Mouse (Mus musculus) embryonic facial prominence, embryonic 13.5 days (tissue): Measurements from ENCODE around the gene Galnt10. TPM values are rescaled to one million over a fixed set of nuclear protein-coding genes. Genes with fewer than 3 reads are reported as not detected.

Experiments used
- ATAC-seq: fragments of 200-750 bp; cut with Nextera tagmentation; 2 replicates; pipeline ENCODE4 v1.8.0; 2017; ENCODE audit warnings: low read depth; ENCODE audit not compliant: insufficient number of reproducible peaks, insufficient read depth, low FRiP score, low TSS enrichment
- H3K27ac ChIP-seq: fragments of 300-500 bp; sonication (generic); 2 replicates; pipeline ENCODE4 v1.5.1; 2015; ENCODE audit warnings: moderate library complexity, mild to moderate bottlenecking, inconsistent platforms
- H3K27me3 ChIP-seq: fragments of 300-500 bp; sonication (generic); 2 replicates; pipeline ENCODE4 v1.6.1; 2015; ENCODE audit warnings: mild to moderate bottlenecking, inconsistent platforms
- H3K36me3 ChIP-seq: fragments of 300-500 bp; sonication (generic); 2 replicates; pipeline ENCODE4 v1.6.1; 2015; ENCODE audit warnings: mild to moderate bottlenecking, inconsistent platforms
- H3K4me1 ChIP-seq: fragments of 300-500 bp; sonication (generic); 2 replicates; pipeline ENCODE4 v1.6.1; 2015; ENCODE audit warnings: inconsistent platforms
- H3K4me2 ChIP-seq: fragments of 300-500 bp; sonication (generic); 2 replicates; pipeline ENCODE4 v1.6.1; 2015; ENCODE audit warnings: moderate library complexity, mild to moderate bottlenecking, inconsistent platforms
- H3K4me3 ChIP-seq: fragments of 300-500 bp; sonication (generic); 2 replicates; pipeline ENCODE4 v1.5.1; 2015; ENCODE audit warnings: mild to moderate bottlenecking, inconsistent platforms
- H3K9ac ChIP-seq: fragments of 300-500 bp; sonication (generic); 2 replicates; pipeline ENCODE4 v1.6.1; 2015; ENCODE audit warnings: mild to moderate bottlenecking, inconsistent platforms
- H3K9me3 ChIP-seq: fragments of 300-500 bp; sonication (generic); 2 replicates; pipeline ENCODE4 v1.6.1; 2016; ENCODE audit warnings: inconsistent platforms
- WGBS: fragments of 180-500 bp; shearing (Covaris S2); methylation state at CpG from one replicate; pipeline ENCODE4 v1.1.7; 2015; ENCODE audit warnings: mixed read lengths; 5-methylcytosine and 5-hydroxymethylcytosine counted together
- polyA plus RNA-seq: library from polyadenylated mRNA; unstranded; fragments of >200 nt; fragmentation: Nextera tagmentation; extraction: Ambion mirVana; gene quantifications from 2 replicates; pipeline ENCODE4 v1.2.1, GENCODE M21; 2015

Galnt10 gene
- polyA plus RNA-seq, 1 experiment from 2014 or later: 24.1 TPM

- no peak for ATAC-seq
- Histone ChIP-seq H3K4me3 (no peak overlapping the region), H3K9ac (no peak overlapping the region), H3K9me3 (no peaks in the 10 kb centered on the region), H3K4me2 (no peak overlapping the region), H3K4me1 (peaks cover 34% of the 10 kb centered on the region), H3K27me3 (no peaks in the 10 kb centered on the region), H3K27ac (no peak overlapping the region), H3K36me3 (peaks cover 4% of the 10 kb centered on the region; the same call in 1 of the 2 replicates)
- 92% methylated on average over 19 of the region's 19 CpGs for WGBS
Observed at GRCm38 (mm10) chr11:57661492-57662229, 16.4 kb downstream of the Galnt10 start.

DNA sequence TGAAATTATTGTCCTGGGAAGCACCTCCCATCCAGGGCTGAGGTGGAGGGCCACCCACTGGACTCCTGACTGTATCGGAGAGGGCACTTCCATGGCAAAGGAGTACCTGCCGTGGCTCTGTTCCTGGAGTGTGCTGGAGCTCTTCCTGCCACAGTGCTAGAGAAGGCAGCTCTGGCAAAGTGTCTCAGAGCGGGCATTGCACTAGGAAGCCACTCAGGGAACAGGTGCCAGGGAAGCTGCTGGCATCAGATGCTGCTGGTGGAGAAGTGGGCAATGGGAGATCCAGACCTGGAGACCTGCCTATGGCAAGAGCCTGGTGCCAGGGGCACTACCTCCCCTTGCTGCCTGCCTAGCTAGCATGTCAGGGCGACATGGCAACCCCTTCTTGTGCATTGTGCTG, 17.0 kb downstream of the Galnt10 start:
- H3K4me1 ChIP-seq: peaks cover 34% of the 10 kb centered on the region
- no peak overlapping the region for H3K4me3 ChIP-seq
- no peaks in the 10 kb centered on the region for H3K9me3 ChIP-seq
- no peak overlapping the region for H3K27ac ChIP-seq
- H3K4me2 ChIP-seq: no peak overlapping the region
- ATAC-seq: no peak
- 85% methylated on average over 4 of the region's 4 CpGs for WGBS
- no peak overlapping the region for H3K9ac ChIP-seq
- H3K27me3 ChIP-seq: no peaks in the 10 kb centered on the region
- peaks cover 4% of the 10 kb centered on the region; the same call in 1 of the 2 replicates for H3K36me3 ChIP-seq

- peaks cover 4% of the 10 kb centered on the region; the same call in 1 of the 2 replicates for H3K36me3 ChIP-seq
- peaks cover 36% of the 10 kb centered on the region for H3K4me1 ChIP-seq
- H3K4me2 ChIP-seq: no peak overlapping the region
- no peak overlapping the region for H3K9ac ChIP-seq
- 85% methylated on average over 12 of the region's 12 CpGs for WGBS
- no peak overlapping the region for H3K4me3 ChIP-seq
- no peaks in the 10 kb centered on the region for H3K9me3 ChIP-seq
- no peak for ATAC-seq
- H3K27ac ChIP-seq: no peak overlapping the region
- H3K27me3 ChIP-seq: no peaks in the 10 kb centered on the region
Observed at GRCm38 (mm10) chr11:57663271-57663670, 18.0 kb downstream of the Galnt10 start.

GRCm38 (mm10) chr11:57664741-57665140, 19.5 kb downstream of the Galnt10 start:
- H3K9me3 ChIP-seq: no peaks in the 10 kb centered on the region
- H3K4me1 ChIP-seq: peaks cover 24% of the 10 kb centered on the region
- H3K36me3 ChIP-seq: peaks cover 4% of the 10 kb centered on the region; the same call in 1 of the 2 replicates
- no peaks in the 10 kb centered on the region for H3K27me3 ChIP-seq
- ATAC-seq: no peak
- H3K4me2 ChIP-seq: no peak overlapping the region
- 80% methylated on average over 5 of the region's 5 CpGs for WGBS
- H3K9ac ChIP-seq: no peak overlapping the region
- H3K27ac ChIP-seq: no peak overlapping the region
- H3K4me3 ChIP-seq: no peak overlapping the region

- 90% methylated on average over 8 of the region's 8 CpGs for WGBS
- H3K9me3 ChIP-seq: no peaks in the 10 kb centered on the region
- ATAC-seq: no peak
- no peak overlapping the region for H3K4me2 ChIP-seq
- H3K4me3 ChIP-seq: no peak overlapping the region
- no peaks in the 10 kb centered on the region for H3K36me3 ChIP-seq
- peaks cover 27% of the 10 kb centered on the region for H3K4me1 ChIP-seq
- no peaks in the 10 kb centered on the region for H3K27me3 ChIP-seq
- no peak overlapping the region for H3K9ac ChIP-seq
- no peak overlapping the region for H3K27ac ChIP-seq
Observed at GRCm38 (mm10) chr11:57668271-57668670, 23.0 kb downstream of the Galnt10 start.

DNA sequence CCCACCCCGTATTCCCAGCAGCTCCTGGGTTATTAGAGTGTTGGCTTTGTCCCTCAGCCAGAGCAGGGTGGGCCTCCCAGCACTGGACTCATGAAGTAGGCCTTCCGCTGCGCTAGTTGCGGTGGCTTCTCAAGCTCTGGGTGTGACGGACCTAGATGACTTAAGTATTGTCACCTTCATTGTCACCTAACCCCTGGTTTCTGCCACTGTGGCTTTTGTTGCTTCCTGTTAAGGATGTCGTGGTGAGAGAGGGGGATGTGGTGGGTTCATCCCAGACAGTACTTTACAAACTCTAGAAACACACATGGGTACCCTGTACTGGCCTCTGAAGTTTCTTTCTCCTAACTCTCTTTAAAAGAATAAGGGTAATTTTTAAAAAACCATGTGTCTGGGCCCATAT, 24.3 kb downstream of the Galnt10 start:
- Histone ChIP-seq H3K4me2 (no peak overlapping the region), H3K27me3 (no peaks in the 10 kb centered on the region), H3K9ac (no peak overlapping the region), H3K9me3 (no peaks in the 10 kb centered on the region), H3K4me3 (no peak overlapping the region), H3K36me3 (no peaks in the 10 kb centered on the region), H3K27ac (no peak overlapping the region), H3K4me1 (peaks cover 39% of the 10 kb centered on the region)
- ATAC-seq: no peak
- WGBS: 85% methylated on average over 6 of the region's 6 CpGs

DNA sequence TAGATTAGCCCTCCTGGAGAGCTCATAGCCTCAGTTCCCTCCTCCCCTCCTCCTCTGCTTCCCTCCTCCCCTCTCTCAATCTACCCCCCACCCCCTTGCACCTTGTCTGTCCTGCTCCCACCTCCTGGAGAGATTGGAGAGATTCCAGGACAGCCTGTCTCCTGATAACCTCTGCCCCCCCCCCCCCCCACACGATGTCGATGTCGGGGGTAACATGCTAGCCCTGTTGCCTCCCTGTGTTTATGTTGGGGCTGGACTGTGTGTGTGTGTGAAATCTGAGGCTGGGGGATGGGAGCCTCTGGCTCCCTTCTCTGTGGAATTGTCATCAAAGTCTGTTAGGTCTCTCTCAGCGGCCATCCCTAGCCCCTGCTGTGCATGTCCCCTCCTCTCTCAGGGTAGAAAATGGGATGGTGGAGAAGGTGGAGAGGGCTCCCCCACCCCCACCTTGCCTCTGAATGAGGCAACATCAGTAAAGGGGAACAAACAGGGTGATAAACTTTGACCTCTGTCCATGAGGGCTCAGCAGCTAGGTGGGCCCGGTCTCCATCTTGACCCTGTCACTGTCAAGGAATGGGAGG, 26.0 kb downstream of the Galnt10 start:
- no peak for ATAC-seq
- Histone ChIP-seq H3K4me1 (peaks cover 54% of the 10 kb centered on the region), H3K27me3 (no peaks in the 10 kb centered on the region), H3K9me3 (no peaks in the 10 kb centered on the region), H3K27ac (no peak overlapping the region), H3K4me2 (no peak overlapping the region), H3K9ac (no peak overlapping the region), H3K36me3 (no peaks in the 10 kb centered on the region), H3K4me3 (no peak overlapping the region)
- 16% methylated on average over 5 of the region's 5 CpGs for WGBS

DNA sequence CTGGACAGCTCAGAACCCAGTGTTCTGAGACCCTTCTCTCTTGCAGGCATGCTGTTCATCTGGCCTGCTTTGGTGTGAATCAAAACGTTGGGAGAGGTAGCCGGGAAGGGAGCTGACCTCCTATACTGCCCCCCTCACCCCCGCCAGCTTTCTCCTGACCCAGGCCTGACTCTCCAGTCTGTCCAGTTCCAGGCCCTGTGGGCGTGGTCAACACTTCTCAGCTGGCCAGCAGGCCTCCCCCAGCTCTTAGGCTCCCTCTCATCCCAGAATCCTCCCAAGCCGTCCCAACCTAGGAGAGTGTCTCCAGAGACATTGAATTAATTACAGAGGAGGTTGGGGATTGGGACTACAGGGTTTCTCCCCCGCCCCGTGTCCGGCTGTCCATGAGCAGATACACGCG, 26.6 kb downstream of the Galnt10 start:
- Histone ChIP-seq H3K27ac (no peak overlapping the region), H3K4me2 (no peak overlapping the region), H3K9me3 (no peaks in the 10 kb centered on the region), H3K27me3 (no peaks in the 10 kb centered on the region), H3K36me3 (no peaks in the 10 kb centered on the region), H3K9ac (no peak overlapping the region), H3K4me3 (no peak overlapping the region), H3K4me1 (peaks cover 55% of the 10 kb centered on the region)
- WGBS: 59% methylated on average over 10 of the region's 10 CpGs
- no peak for ATAC-seq

DNA sequence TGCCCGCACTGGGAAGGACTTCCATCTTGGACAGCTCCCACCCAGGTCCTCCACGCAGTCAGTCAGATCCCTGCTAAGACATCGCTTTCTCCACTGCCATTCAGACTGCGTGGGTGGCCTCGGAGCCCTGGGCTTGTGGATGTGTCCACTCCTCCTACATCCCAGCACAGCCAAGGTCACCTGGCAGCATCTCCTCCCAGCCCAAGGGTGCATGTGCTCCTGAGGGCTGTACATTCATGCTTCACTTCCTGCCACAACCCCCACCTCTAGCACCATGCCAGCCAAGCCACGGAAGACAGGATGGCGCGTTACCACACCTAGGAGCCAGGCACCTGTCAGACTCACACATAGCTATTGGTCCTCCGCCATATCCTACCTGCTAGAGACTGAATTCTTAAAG, 27.8 kb downstream of the Galnt10 start:
- peaks cover 54% of the 10 kb centered on the region for H3K4me1 ChIP-seq

DNA sequence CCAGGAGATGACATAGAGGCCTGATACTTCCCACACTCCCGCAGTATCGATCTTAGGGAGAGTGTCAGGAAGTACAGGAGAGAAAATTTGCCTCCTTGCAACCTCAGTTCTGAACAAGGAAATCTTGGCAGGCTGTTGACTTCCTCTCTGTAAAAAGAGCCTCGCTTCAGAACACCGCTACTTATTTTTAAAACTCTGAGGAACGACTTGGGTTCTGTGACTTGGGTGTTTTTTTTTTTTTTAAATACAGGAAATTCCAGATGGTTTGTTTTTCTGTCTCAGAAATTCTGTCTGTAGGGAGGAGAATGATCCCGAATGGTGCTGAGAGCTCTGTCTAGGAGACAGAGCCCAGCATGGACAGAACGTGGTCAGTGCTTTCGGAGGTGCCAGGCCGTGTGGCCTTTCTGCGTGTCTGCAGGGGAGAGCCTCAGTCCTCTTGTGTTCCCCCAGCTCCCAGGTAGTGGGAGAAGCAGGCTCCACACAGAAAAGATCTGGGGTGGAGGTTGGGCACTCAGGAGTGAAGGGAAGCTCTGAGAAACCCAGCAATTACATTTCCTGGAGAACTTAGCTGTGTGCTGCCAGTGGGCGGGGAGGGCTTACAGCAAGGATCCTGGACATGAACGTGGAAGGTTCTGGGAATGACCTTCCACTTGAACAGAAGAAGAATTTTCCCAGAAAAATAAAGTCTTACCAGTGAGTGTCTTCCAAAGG, 28.9 kb downstream of the Galnt10 start:
- Histone ChIP-seq H3K27me3 (no peaks in the 10 kb centered on the region), H3K36me3 (peaks cover 5% of the 10 kb centered on the region; the same call in 1 of the 2 replicates), H3K4me1 (peaks cover 54% of the 10 kb centered on the region), H3K4me2 (0 out of 2 replicates have a peak overlapping the region, but pooled peaks have one; percentile 32), H3K27ac (peak overlapping the region; percentile 90), H3K4me3 (no peak overlapping the region), H3K9ac (0 out of 2 replicates have a peak overlapping the region, but pooled peaks have one; percentile 12), H3K9me3 (no peaks in the 10 kb centered on the region)
- no peak for ATAC-seq
- WGBS: 40% methylated on average over 12 of the region's 12 CpGs

More for the DNA sequence above, 27.8 kb downstream of the Galnt10 start:
- ATAC-seq: no peak
- H3K36me3 ChIP-seq: no peaks in the 10 kb centered on the region
- H3K4me2 ChIP-seq: no peak overlapping the region
- 82% methylated on average over 9 of the region's 9 CpGs for WGBS
- no peaks in the 10 kb centered on the region for H3K27me3 ChIP-seq
- H3K9ac ChIP-seq: no peak overlapping the region
- H3K4me3 ChIP-seq: no peak overlapping the region
- peak overlapping the region; percentile 90; the same call in 1 of the 2 replicates for H3K27ac ChIP-seq
- H3K9me3 ChIP-seq: no peaks in the 10 kb centered on the region

GRCm38 (mm10) chr11:57677261-57677660, 32.0 kb downstream of the Galnt10 start:
- WGBS: 75% methylated on average over 3 of the region's 3 CpGs
- Histone ChIP-seq H3K36me3 (peaks cover 5% of the 10 kb centered on the region; the same call in 1 of the 2 replicates), H3K4me3 (no peak overlapping the region), H3K27me3 (no peaks in the 10 kb centered on the region), H3K4me1 (peaks cover 50% of the 10 kb centered on the region), H3K27ac (no peak overlapping the region), H3K9ac (no peak overlapping the region), H3K4me2 (no peak overlapping the region), H3K9me3 (no peaks in the 10 kb centered on the region)
- no peak for ATAC-seq
